Mouse (Mus musculus): Measurements from ENCODE around the gene Olfr460. TPM values are rescaled to one million over a fixed set of nuclear protein-coding genes. Genes with fewer than 3 reads are reported as not detected.

The Olfr460 gene
- polyA plus RNA-seq, 1 experiment from 2014 or later = not detected

DNA sequence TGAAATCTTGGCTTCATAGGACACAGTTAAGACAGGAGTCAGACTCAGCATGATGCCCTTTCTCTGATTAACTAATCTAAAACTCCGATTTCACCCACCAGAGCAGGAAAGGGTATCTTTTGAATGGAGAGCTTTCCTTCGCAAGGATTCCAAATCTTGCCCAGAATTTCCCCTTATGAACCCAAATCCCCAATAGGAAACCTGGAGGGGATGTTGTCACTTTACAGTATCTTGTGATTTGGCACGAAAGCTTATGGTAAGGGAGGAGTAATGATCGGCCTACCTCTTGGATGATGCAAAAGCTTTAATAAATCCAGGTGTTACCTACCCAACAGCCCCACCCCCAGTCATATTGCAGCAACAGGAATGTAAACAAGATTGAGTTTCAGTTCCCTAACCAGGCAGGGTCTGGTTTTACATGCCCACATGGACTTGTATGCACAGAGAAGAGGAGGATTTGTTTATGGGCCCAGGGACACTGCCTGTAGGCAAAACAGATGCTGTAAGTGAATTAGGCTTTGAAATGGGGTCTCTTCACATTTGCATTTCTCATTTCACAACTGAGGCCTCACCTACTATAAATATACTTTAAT is 44.1 kb downstream of the Olfr460 start, which contains the start of gene Tas2r138:
Gene Tas2r138 (minus strand): TSS at position 51 of the 593 bp plus-strand sequence.
- Histone ChIP-seq H3K4me1 (no peaks in the 10 kb centered on the region), H3K4me2 (no peak within 1 kb of the TSS), H3K36me3 (ENCODE audit: poor library complexity, severe bottlenecking) (no peaks in the 10 kb centered on the region), H3K4me3 (no peak within 1 kb of the TSS), H3K27me3 (no peaks in the 10 kb centered on the region), H3K27ac (no peak within 1 kb of the TSS), H3K9ac (no peak within 1 kb of the TSS), H3K9me3 (replicated peaks) (no peaks in the 10 kb centered on the region)
- no peak for ATAC-seq
- WGBS = 90% methylated on average over 4 of the region's 4 CpGs

DNA sequence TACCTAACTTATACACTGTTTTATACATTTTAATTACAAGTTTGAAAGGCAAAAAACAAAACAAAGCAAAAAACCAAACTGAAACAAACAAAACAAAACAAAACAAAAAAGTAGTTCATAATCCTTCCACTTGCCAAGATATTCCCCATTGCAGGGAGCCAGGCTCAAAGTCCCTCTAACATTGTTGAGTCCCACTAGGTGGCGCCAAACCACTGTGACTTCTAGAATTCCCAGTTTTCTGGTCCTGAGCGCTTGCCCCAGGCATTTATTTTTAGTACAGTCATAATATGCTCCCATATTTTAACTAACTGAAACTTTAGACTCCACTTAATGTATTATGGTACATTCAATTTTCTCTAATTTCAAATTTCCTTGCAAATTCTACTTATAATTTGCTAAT is 48.7 kb downstream of the Olfr460 start:
- Histone ChIP-seq H3K27me3 (no peaks in the 10 kb centered on the region), H3K9me3 (replicated peaks) (no peaks in the 10 kb centered on the region), H3K9ac (no peak overlapping the region), H3K4me3 (no peak overlapping the region), H3K36me3 (ENCODE audit: poor library complexity, severe bottlenecking) (no peaks in the 10 kb centered on the region), H3K27ac (no peak overlapping the region), H3K4me1 (no peaks in the 10 kb centered on the region), H3K4me2 (no peak overlapping the region)
- ATAC-seq = peak; percentile 81
- WGBS = 21% methylated on average over 2 of the region's 2 CpGs

Other genes with a start within 250 kb of the Olfr460 start
- gene Agk, start 244.3 kb upstream of the Olfr460 start, polyA plus RNA-seq (2015; fragmentation: Nextera tagmentation; extraction: Ambion mirVana) = 39.4 and 43.5 TPM in 2 replicates
- gene E330009J07Rik, start 133.4 kb upstream of the Olfr460 start, polyA plus RNA-seq (2015; fragmentation: Nextera tagmentation; extraction: Ambion mirVana) = 32.1 and 39.5 TPM in 2 replicates
- 0.08 and 0.10 TPM in 2 replicates for gene Wee2, start 130.4 kb upstream of the Olfr460 start, polyA plus RNA-seq (2015; fragmentation: Nextera tagmentation; extraction: Ambion mirVana)
- 184 and 193 TPM in 2 replicates for gene Ssbp1, start 98.1 kb upstream of the Olfr460 start, polyA plus RNA-seq (2015; fragmentation: Nextera tagmentation; extraction: Ambion mirVana)
- 0.21 TPM in 1 of 2 replicates, not detected in the other for gene Tas2r137, start 78.3 kb upstream of the Olfr460 start, polyA plus RNA-seq (2015; fragmentation: Nextera tagmentation; extraction: Ambion mirVana)
- gene Tas2r108, start 76.0 kb upstream of the Olfr460 start, polyA plus RNA-seq (2015; fragmentation: Nextera tagmentation; extraction: Ambion mirVana) = 0.22 TPM in 1 of 2 replicates, not detected in the other
- gene Prss37, start 50.0 kb upstream of the Olfr460 start, polyA plus RNA-seq (2015; fragmentation: Nextera tagmentation; extraction: Ambion mirVana) = not detected in 2 replicates
- gene Olfr461, start 14.4 kb upstream of the Olfr460 start, polyA plus RNA-seq (2015; fragmentation: Nextera tagmentation; extraction: Ambion mirVana) = 0.22 and 0.25 TPM in 2 replicates
- gene Clec5a, start 16.3 kb downstream of the Olfr460 start, polyA plus RNA-seq (2015; fragmentation: Nextera tagmentation; extraction: Ambion mirVana) = 0.40 and 0.41 TPM in 2 replicates
- gene Tas2r138, start 43.8 kb downstream of the Olfr460 start, polyA plus RNA-seq (2015; fragmentation: Nextera tagmentation; extraction: Ambion mirVana) = not detected in 2 replicates
- 0.06 TPM in 1 of 2 replicates, not detected in the other for gene Mgam, start 59.3 kb downstream of the Olfr460 start, polyA plus RNA-seq (2015; fragmentation: Nextera tagmentation; extraction: Ambion mirVana)